Mouse (Mus musculus): Measurements from ENCODE around the gene Cwc27.

DNA sequence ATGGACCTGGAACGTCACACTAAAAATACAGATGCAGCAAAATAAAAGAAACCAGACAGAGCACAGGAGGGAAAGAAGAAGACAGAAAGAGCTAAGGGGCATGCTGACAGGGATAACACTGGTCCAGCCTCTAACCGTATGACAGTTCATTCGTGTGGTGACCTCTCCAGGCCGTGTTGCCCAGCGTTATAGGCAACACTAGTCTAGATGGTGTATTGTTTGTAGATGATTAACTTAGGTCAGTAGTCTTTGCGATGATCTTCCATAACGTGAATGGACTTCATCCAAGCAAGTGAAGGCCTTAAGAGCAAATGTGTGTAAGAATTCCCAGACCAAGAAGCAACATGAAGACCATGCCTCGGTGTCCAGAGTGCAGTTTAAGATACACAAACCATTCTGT lies 17.9 kb downstream of the Cwc27 start:
- TF ChIP-seq CTCF (IDR thresholded peaks at IDR 0.05; ENCODE audit: control insufficient read depth, insufficient read depth, insufficient read length): no peak
- TF ChIP-seq MAX (IDR thresholded peaks at IDR 0.05): no peak
- TF ChIP-seq USF1 (IDR thresholded peaks at IDR 0.05; ENCODE audit: low read depth): no peak
- TF ChIP-seq FOSL1 (IDR thresholded peaks at IDR 0.05; ENCODE audit: insufficient read depth, low read length, poor library complexity, severe bottlenecking): no peak

Measured in C2C12 (cell line).